Mouse (Mus musculus) midbrain, embryonic 10.5 days (tissue): Measurements from ENCODE around the gene Ston1. TPM values are rescaled to one million over a fixed set of nuclear protein-coding genes. Genes with fewer than 3 reads are reported as not detected.

Source experiments
- DNase-seq: peaks from one replicate; pipeline ENCODE4 v3.0.0-alpha.2; 2017; ENCODE audit warnings: low spot score
- H3K27ac ChIP-seq: fragments of 300-500 bp; sonication (generic); replicated peaks from 2 replicates; pipeline ENCODE4 v1.5.1; 2016; ENCODE audit warnings: mild to moderate bottlenecking
- H3K27me3 ChIP-seq: fragments of 300-500 bp; sonication (generic); 2 replicates; pipeline ENCODE4 v1.6.1; 2016; ENCODE audit warnings: low read depth, mild to moderate bottlenecking; ENCODE audit not compliant: poor library complexity, severe bottlenecking
- H3K36me3 ChIP-seq: fragments of 300-500 bp; sonication (generic); 2 replicates; pipeline ENCODE4 v1.6.1; 2016; ENCODE audit warnings: mild to moderate bottlenecking, moderate library complexity
- H3K4me1 ChIP-seq: fragments of 300-500 bp; sonication (generic); 2 replicates; pipeline ENCODE4 v1.6.1; 2016
- H3K4me3 ChIP-seq: fragments of 300-500 bp; sonication (generic); 2 replicates; pipeline ENCODE4 v1.5.1; 2016; ENCODE audit warnings: mild to moderate bottlenecking, moderate library complexity
- H3K9me3 ChIP-seq: fragments of 300-500 bp; sonication (generic); replicated peaks from 2 replicates; pipeline ENCODE4 v1.6.1; 2016; ENCODE audit warnings: mild to moderate bottlenecking
- WGBS: fragments of 180-500 bp; shearing (Covaris S2); methylation state at CpG from one replicate; pipeline ENCODE4 v1.1.7; 2016; 5-methylcytosine and 5-hydroxymethylcytosine counted together
- polyA plus RNA-seq: library from polyadenylated mRNA; unstranded; fragments of >200 nt; fragmentation: Nextera tagmentation; extraction: Ambion mirVana; gene quantifications from 2 replicates; pipeline ENCODE4 v1.2.1, GENCODE M21; 2016

The Ston1 gene
- polyA plus RNA-seq, 1 experiment from 2014 or later, result 1.7 TPM

DNA sequence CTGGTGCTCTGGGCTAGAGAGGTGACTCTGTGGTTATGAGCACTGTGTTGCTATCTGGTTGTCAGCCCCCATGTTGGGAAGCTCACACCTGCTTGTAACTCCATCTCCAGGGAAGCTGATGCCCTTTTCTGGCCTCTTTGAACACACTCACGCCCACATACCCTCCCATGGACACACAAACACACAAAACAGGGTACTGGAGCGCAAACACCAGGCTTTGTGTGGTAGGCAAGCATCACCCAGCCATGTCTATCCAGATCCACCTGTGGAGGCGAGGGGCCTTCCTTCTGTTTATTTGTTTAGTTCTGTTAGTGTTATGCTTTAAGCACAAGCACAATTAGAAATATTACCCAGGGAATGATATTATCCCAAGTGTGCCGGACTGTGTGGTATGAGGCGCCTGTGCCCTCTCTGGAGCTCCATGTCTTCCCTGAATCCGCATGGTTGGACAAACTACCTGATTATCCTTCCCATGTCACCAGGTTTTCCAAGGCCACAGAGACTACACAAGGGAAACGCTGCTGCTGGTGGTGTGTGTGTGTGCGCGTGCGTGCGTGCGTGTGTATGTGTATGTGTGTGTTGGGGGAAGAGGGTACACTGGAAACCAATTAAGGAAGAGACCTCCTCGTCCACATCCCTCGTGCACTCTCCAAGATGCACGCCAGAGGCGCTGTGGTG, 801 bp upstream of the Ston1 start:
- no peak for DNase-seq
- H3K27ac ChIP-seq, result peak overlapping the region; percentile 86
- peaks cover 37% of the 10 kb centered on the region for H3K4me1 ChIP-seq
- 29% methylated on average over 16 of the region's 16 CpGs for WGBS
- H3K9me3 ChIP-seq, result no peaks in the 10 kb centered on the region
- H3K4me3 ChIP-seq, result peak overlapping the region; percentile 68
- H3K36me3 ChIP-seq, result no peaks in the 10 kb centered on the region
- H3K27me3 ChIP-seq, result no peaks in the 10 kb centered on the region

DNA sequence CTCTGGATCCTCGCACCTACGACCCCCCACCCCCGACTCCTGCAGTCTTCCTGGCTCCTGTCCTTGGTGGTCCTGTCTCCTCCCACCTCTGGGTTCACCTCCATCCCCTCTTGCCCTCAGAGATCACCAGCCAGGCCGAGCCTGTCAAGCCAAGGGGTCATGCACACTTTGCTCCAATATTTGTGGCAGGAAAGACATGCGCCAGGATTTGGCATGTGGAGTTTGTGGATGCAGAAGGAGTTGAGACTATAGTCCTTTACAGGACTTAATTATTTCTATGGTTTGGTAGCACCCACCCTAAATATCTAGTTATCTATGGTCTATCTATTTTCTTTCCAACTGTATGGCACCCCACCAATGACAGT, 554 bp downstream of the Ston1 start:
- no peaks in the 10 kb centered on the region for H3K9me3 ChIP-seq
- DNase-seq, result no peak

DNA sequence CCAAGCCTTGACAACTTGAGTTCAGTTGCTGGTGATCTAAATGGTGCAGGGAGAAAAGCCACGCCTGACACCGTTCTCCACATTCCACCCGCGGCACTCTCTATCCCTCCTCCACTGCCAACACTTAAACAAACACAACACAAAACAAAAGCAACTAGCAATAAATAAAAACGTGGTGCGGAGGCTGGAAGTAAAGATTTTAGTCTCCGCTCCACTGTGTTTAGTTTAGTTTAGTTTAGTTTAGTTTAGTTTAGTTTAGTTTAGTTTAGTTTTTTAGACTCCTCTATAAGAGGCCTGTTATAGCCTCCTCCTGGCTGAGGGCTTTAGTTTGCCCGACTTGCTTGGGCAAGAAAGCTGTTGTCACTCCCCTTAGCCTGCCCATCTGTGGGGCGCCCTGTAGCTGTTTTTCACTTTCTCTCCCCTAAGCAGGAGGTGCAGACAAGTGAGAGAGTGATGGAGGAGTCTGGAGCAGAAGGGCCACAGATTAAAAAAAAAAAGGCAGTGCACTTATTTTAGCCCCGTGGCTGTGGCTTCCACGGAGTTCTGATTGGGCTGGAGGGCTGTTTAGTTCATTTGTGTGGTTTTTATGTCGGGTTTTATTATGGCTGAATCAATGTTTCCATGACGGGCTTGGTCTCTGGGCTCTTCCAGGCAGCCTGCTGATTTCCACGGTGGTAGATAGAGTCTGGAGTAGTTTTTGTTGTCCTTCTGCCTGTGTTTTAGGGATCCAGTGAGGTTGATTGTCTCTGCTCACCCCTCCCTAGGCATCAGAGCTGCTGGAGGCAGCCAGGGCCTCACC, 1.3 kb downstream of the Ston1 start:
- H3K4me1 ChIP-seq, result peaks cover 37% of the 10 kb centered on the region
- no peak for DNase-seq
- peak overlapping the region; percentile 68; the same call in 1 of the 2 replicates for H3K4me3 ChIP-seq
- 22% methylated on average over 14 of the region's 14 CpGs for WGBS
- H3K27ac ChIP-seq, result 0 out of 2 replicates have a peak overlapping the region, but pooled peaks have one; percentile 0
- H3K36me3 ChIP-seq, result no peaks in the 10 kb centered on the region
- no peaks in the 10 kb centered on the region for H3K9me3 ChIP-seq
- H3K27me3 ChIP-seq, result no peaks in the 10 kb centered on the region

More for the DNA sequence above, 554 bp downstream of the Ston1 start:
- Histone ChIP-seq H3K36me3 (no peaks in the 10 kb centered on the region), H3K27ac (peak overlapping the region; percentile 86), H3K4me1 (peaks cover 37% of the 10 kb centered on the region), H3K4me3 (peak overlapping the region; percentile 68), H3K27me3 (no peaks in the 10 kb centered on the region)
- 9% methylated on average over 5 of the region's 5 CpGs for WGBS

DNA sequence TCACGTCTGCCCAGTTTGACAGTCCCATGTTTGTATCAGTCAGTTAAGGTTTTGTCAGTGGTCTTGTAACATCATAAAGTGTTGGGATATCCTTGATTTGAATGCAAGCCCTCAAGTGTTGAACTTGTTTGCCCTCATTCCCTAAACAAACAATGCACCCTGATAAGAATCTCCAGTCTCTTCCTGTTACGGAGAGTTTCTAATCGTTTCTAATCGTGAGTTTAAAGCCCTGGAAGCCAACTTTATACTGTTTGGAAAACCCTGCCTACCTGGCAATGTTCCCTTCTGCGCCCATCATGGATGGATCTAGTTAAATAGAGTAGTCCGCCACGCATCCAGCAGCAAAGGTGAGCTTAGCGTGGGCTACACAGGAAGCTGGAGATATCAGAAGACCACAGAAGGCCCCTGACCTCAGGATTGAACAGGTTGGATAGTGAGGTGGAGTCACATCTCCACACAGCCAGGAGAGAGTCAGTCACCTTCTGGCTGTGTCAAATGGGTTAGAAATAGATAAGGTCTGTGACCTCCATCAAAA, 3.1 kb downstream of the Ston1 start:
- no peak overlapping the region for H3K4me3 ChIP-seq
- no peak for DNase-seq

DNA sequence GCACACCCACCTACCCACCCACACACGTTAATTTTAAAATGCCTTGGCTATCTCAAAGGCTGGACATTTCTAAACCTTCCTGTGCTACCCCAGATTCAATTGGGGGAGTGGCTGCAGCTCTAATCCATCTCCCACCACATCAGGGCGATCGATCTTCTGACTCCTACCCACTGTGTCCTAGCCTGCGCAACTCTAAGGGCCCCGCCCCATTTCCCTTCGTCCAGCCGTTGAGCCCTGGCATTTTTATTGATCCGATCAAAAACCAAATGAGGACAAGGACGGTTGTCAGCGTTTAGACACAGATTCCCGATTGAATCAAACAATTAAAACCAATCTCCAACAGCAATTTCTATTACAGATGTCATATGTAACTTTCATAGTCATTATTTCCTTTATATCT, 6.5 kb downstream of the Ston1 start:
- Histone ChIP-seq H3K4me3 (no peak overlapping the region), H3K36me3 (no peaks in the 10 kb centered on the region), H3K9me3 (no peaks in the 10 kb centered on the region), H3K4me1 (peaks cover 13% of the 10 kb centered on the region), H3K27me3 (no peaks in the 10 kb centered on the region), H3K27ac (no peak overlapping the region)
- no peak for DNase-seq
- 89% methylated on average over 11 of the region's 11 CpGs for WGBS

More for the DNA sequence above, 3.1 kb downstream of the Ston1 start:
- Histone ChIP-seq H3K9me3 (no peaks in the 10 kb centered on the region), H3K27me3 (no peaks in the 10 kb centered on the region), H3K36me3 (no peaks in the 10 kb centered on the region), H3K27ac (no peak overlapping the region), H3K4me1 (peaks cover 37% of the 10 kb centered on the region)
- 91% methylated on average over 8 of the region's 8 CpGs for WGBS

DNA sequence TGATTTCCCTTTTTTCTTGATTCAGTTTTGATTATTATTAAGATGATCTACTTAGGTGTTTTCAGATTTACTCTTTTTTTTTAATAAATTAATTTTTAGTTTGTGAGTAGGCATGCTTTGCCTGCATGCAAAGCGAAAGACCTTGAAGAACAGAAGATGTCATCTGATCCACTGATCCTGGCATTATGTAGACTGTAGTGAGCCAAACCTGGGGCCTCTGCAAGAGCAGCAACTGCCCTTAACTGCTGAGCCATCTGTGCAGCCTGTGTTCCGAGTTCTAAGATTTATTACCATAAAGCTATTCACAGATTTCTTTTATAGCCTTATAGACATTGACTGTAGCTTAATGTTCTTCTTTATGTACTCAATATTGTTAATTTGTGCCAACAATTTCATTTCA, 8.6 kb downstream of the Ston1 start:
- no peak for DNase-seq
- Histone ChIP-seq H3K4me3 (no peak overlapping the region), H3K9me3 (no peaks in the 10 kb centered on the region), H3K27me3 (no peaks in the 10 kb centered on the region), H3K27ac (no peak overlapping the region), H3K4me1 (peaks cover 1% of the 10 kb centered on the region; the same call in 1 of the 2 replicates), H3K36me3 (no peaks in the 10 kb centered on the region)
- 90% methylated on average over 2 of the region's 2 CpGs for WGBS

DNA sequence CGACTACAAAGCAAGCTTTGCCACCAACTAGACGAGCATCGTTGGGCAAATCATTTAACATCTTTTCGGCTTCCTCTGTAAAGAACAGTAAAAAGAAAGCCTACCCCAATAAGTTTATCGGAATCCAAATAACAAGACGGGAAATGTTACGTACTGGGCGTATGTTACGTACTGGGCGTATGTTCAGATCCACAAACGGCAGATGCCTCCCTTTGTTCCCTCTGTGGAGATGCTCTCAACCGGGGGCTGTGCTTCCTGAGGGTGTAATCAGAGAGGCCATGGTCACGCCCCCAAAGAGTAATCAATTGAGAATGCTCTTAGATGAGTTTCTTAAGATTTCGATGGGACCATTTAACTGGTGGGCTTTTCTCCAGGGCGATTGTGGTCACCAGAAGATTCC, 11.9 kb downstream of the Ston1 start:
- no peaks in the 10 kb centered on the region for H3K27me3 ChIP-seq
- H3K9me3 ChIP-seq, result no peaks in the 10 kb centered on the region
- H3K4me3 ChIP-seq, result no peak overlapping the region
- WGBS, result 82% methylated on average over 15 of the region's 15 CpGs
- no peak for DNase-seq
- H3K36me3 ChIP-seq, result no peaks in the 10 kb centered on the region
- H3K4me1 ChIP-seq, result peaks cover 5% of the 10 kb centered on the region; the same call in 1 of the 2 replicates
- H3K27ac ChIP-seq, result no peak overlapping the region

DNA sequence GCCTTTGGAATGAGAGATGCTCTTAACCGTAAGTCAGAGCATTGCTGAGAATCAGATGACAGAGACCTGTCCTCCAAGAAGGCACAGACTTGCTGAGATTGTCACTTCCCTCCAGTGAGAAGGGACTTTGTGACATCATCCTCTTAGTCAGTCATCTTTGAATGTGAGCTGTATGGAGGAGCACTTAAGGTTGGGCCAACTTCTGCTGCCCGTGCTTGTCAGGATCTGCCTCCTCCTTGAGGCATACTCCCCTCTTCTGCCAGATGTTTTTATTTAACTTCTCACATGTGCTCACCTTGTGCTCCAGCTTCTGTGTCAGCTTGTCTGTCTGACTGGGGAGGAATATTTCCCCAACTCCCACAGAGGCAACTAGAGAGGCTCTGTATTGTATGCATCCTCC, 13.6 kb downstream of the Ston1 start:
- Histone ChIP-seq H3K4me3 (no peak overlapping the region), H3K9me3 (no peaks in the 10 kb centered on the region), H3K4me1 (peaks cover 5% of the 10 kb centered on the region; the same call in 1 of the 2 replicates), H3K27ac (no peak overlapping the region), H3K27me3 (no peaks in the 10 kb centered on the region), H3K36me3 (no peaks in the 10 kb centered on the region)
- no peak for DNase-seq
- WGBS, result 80% methylated on average over 2 of the region's 2 CpGs

DNA sequence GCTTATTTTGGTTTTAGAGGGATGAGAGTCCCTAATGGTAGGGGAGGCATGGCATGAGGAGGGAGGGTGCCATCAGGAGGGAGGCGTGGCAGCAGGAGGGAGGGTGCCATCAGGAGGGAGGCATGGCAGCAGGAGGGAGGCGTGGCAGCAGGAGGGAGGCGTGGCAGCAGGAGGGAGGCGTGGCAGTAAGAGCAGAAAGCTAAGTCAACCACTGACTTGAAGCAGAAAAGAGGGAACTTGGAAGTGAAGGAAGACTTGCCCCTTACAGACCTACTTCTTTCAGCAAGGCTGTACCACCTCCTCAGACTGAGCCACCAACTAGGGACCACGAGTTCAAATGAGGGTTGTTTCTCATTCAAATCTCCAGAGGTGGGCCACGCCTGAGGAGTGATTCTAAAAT, 15.7 kb downstream of the Ston1 start:
- H3K36me3 ChIP-seq, result no peaks in the 10 kb centered on the region
- no peak for DNase-seq
- peaks cover 5% of the 10 kb centered on the region; the same call in 1 of the 2 replicates for H3K4me1 ChIP-seq
- H3K9me3 ChIP-seq, result no peaks in the 10 kb centered on the region
- H3K27ac ChIP-seq, result no peak overlapping the region
- no peaks in the 10 kb centered on the region for H3K27me3 ChIP-seq
- WGBS, result 64% methylated on average over 6 of the region's 6 CpGs
- no peak overlapping the region for H3K4me3 ChIP-seq

DNA sequence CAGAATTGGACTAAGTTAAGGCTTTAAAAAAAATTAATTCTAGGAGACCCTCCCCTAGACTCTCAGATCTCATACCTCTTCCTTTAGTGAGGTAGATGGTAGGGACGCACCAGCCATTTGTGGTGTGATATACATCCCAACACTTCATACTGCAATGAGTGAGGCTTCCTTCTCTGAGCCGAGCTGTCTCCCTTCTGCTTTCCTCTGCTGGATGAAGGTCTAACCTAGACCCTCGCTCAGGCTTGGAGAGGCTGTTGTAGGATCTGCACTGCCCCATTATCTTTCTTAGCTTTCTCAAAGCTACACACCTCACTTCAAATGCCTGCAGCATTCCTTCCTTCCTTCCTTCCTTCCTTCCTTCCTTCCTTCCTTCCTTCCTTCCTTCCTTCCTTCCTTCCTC, 16.2 kb downstream of the Ston1 start:
- WGBS, result 86% methylated on average over 3 of the region's 3 CpGs
- H3K36me3 ChIP-seq, result no peaks in the 10 kb centered on the region
- H3K27me3 ChIP-seq, result no peaks in the 10 kb centered on the region
- H3K9me3 ChIP-seq, result no peaks in the 10 kb centered on the region
- H3K4me1 ChIP-seq, result peaks cover 5% of the 10 kb centered on the region; the same call in 1 of the 2 replicates
- no peak for DNase-seq
- H3K27ac ChIP-seq, result no peak overlapping the region
- H3K4me3 ChIP-seq, result no peak overlapping the region

DNA sequence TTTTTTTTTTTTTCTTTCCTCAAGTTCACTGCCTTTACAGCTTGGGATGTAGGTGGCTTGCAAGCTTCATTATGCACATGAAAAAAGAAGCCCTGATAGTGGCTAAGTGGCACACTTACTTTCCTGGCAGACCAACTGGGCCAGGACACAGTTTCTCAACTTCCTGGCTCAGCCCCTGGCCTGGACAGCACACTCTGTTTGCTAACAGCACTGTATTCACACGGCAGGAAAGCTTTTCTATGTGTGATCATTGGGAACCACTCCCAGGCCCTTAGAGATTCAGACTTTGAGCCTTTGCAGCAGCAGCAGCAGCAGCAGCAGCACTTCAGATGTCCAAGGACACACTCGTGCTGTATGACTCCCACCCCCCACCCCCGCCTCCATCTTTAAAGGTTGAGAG, 16.8 kb downstream of the Ston1 start:
- no peak overlapping the region for H3K4me3 ChIP-seq
- no peaks in the 10 kb centered on the region for H3K9me3 ChIP-seq
- H3K27me3 ChIP-seq, result no peaks in the 10 kb centered on the region
- no peak overlapping the region for H3K27ac ChIP-seq
- peaks cover 5% of the 10 kb centered on the region; the same call in 1 of the 2 replicates for H3K4me1 ChIP-seq
- DNase-seq, result no peak
- no peaks in the 10 kb centered on the region for H3K36me3 ChIP-seq
- WGBS, result 81% methylated on average over 3 of the region's 3 CpGs

DNA sequence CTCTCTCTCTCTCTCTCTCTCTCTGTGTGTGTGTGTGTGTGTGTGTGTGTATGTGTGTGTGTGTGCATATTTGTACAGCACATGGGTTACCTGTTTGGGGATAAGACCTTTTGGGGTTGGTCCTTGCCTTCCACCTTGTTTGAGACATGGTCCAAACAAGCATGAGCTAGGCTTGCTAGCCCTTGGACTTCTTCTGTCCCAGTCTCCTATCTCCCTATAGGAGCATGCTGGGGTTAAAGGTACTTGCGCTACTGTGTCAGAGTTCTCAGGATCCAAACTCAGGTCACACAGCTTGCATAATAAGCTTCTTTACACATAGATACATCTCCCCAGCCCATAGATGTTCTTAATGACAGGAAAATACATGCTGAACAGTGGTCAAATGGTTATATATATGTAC, 17.2 kb downstream of the Ston1 start:
- DNase-seq, result no peak
- no peaks in the 10 kb centered on the region; the same call in 1 of the 2 replicates for H3K9me3 ChIP-seq
- H3K4me1 ChIP-seq, result peaks cover 5% of the 10 kb centered on the region; the same call in 1 of the 2 replicates

More for the DNA sequence above, 17.2 kb downstream of the Ston1 start:
- no peaks in the 10 kb centered on the region for H3K36me3 ChIP-seq
- no peaks in the 10 kb centered on the region for H3K27me3 ChIP-seq
- no peak overlapping the region for H3K27ac ChIP-seq
- no peak overlapping the region for H3K4me3 ChIP-seq
- WGBS, result 89% methylated on average over 1 of the region's 1 CpGs
